Mouse (Mus musculus): ENCODE measurements around the gene Rtn2. TPM values are rescaled to one million over a fixed set of nuclear protein-coding genes. Genes with fewer than 3 reads are reported as not detected.

Rtn2 gene
- total RNA-seq, 2 experiments from 2014 or later: 92.8 to 95.6 TPM

- peak in 1 of 2 experiments; percentile 49 for DNase-seq (ENCODE audit: low spot score in 2 of 2)
Measured at GRCm38 (mm10) chr7:19341761-19342409, 59.5 kb downstream of the Rtn2 start.

DNA sequence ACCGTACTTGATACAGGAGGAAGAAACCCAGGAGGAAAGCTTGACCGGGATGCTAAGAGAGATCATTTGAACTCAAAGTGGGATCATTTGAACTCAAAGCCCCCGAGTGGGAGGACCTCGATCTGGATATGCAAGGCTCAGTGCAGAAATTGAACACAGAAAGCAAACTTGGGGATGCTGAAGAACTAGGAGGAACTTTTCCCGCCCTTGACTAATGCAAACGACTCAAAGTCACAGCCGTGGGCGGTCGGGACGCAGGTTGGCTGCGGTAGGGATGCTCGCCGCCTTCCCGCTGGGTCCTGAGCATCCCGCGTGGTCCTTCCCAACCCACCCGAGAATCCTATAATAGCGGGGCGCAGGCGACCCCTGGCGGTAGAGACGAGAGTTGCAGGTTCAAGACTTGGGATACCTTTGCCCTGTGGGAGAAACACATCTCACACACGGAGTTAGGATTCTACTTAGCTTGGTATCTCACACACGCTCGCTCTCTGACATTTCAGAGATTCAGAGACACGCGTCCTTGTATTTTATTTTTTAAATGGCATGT lies 60.1 kb downstream of the Rtn2 start:
- DNase-seq (ENCODE audit: low spot score in 2 of 2): peak; percentile 84 to 94

GRCm38 (mm10) chr7:19343210-19343808 lies 60.9 kb downstream of the Rtn2 start:
- DNase-seq (ENCODE audit: low spot score in 2 of 2): peak in 1 of 2 experiments; percentile 85

- DNase-seq (ENCODE audit: low spot score in 2 of 2): no peak
Measured at GRCm38 (mm10) chr7:19344237-19344847, 61.9 kb downstream of the Rtn2 start, which contains the start of gene Ercc1. Gene Ercc1, plus strand, starts transcription at chr7:19344778.

DNA sequence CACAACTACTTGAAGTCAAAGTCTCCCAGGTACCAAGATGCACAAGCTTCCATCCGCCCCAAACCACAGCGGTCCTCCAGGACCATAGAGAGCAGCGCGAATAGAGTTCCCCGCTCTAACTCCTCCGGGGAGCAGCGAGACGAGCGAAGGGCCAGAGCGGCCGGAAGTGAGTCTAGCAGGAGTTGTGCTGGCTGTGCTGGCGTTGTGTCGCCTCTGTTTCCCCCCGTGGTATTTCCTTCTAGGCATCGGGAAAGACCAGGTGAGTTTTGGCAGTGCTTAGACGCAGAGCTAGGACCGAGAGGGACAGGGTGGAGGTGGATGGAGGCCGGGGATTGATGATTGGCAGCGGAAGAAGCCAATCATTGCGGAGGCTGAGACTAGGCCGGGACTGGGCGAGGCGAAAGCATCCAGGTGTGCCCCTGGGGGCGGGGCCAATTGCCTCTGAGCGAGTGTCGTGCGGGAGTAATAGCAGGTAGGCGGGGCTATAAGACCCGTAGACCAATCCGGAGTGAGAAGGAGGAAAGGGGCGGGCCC lies 62.6 kb downstream of the Rtn2 start:
- peak; percentile 94 to 96 for DNase-seq (ENCODE audit: low spot score in 2 of 2)

Other genes starting within 250 kb of the Rtn2 start
- not detected for gene Rsph6a, start 227.9 kb upstream of the Rtn2 start, total RNA-seq (2021)
- 100 to 1,000 TPM; 142 to 148 TPM for gene Dmwd, start 206.4 kb upstream of the Rtn2 start, total RNA-seq (2021)
- 10 to 100 TPM; 30.2 to 43.1 TPM for gene Dmpk, start 198.8 kb upstream of the Rtn2 start, total RNA-seq (2021)
- gene Six5, start 188.0 kb upstream of the Rtn2 start, total RNA-seq (2021): 1 to 10 TPM; 2.0 to 2.6 TPM
- gene Gm4969, start 164.3 kb upstream of the Rtn2 start, total RNA-seq (2021): under 1 TPM in 1 of 2 experiments, not detected in 1; 0.27 TPM
- 10 to 100 TPM; 15.0 to 15.4 TPM for gene Fbxo46, start 162.8 kb upstream of the Rtn2 start, total RNA-seq (2021)
- 10 to 100 TPM; 17.1 to 18.7 TPM for gene Qpctl, start 133.3 kb upstream of the Rtn2 start, total RNA-seq (2021)
- 10 to 100 TPM; 79.7 to 82.8 TPM for gene Snrpd2, start 132.9 kb upstream of the Rtn2 start, total RNA-seq (2021)
- 1 to 10 TPM; 1.3 to 1.4 TPM for gene Gipr, start 116.5 kb upstream of the Rtn2 start, total RNA-seq (2021)
- 100 to 1,000 TPM; 160 to 178 TPM for gene Eml2, start 106.2 kb upstream of the Rtn2 start, total RNA-seq (2021)
- 1 to 10 TPM; 1.3 to 1.4 TPM for gene Gpr4, start 70.1 kb upstream of the Rtn2 start, total RNA-seq (2021)
- 10 to 100 TPM; 41.3 to 42.6 TPM for gene Opa3, start 54.3 kb upstream of the Rtn2 start, total RNA-seq (2021)
- gene Vasp, start 10.8 kb upstream of the Rtn2 start, total RNA-seq (2021): 10 to 100 TPM; 14.2 to 17.0 TPM
- gene Ppm1n, start 2.6 kb upstream of the Rtn2 start, total RNA-seq (2021): not detected
- gene Fosb, start 27.4 kb downstream of the Rtn2 start, total RNA-seq (2021): 10 to 100 TPM; 20.4 to 26.6 TPM
- gene Ercc1, start 62.2 kb downstream of the Rtn2 start, total RNA-seq (2021): 10 to 100 TPM; 47.7 to 49.0 TPM
- 10 to 100 TPM; 19.9 to 21.0 TPM for gene Cd3eap, start 76.9 kb downstream of the Rtn2 start, total RNA-seq (2021)
- 1 to 10 TPM; 6.3 to 7.8 TPM for gene Ppp1r13l, start 77.1 kb downstream of the Rtn2 start, total RNA-seq (2021)
- 10 to 100 TPM; 37.5 to 38.3 TPM for gene Ercc2, start 99.4 kb downstream of the Rtn2 start, total RNA-seq (2021)
- 1 to 10 TPM; 4.5 to 5.5 TPM for gene Klc3, start 121.5 kb downstream of the Rtn2 start, total RNA-seq (2021)
- not detected for gene Ckm, start 122.2 kb downstream of the Rtn2 start, total RNA-seq (2021)
- 10 to 100 TPM; 88.3 to 92.0 TPM for gene Mark4, start 176.2 kb downstream of the Rtn2 start, total RNA-seq (2021)
- gene Exoc3l2, start 180.7 kb downstream of the Rtn2 start, total RNA-seq (2021): under 1 TPM; 0.38 to 0.59 TPM
- gene Bloc1s3, start 225.7 kb downstream of the Rtn2 start, total RNA-seq (2021): 1 to 10 TPM; 6.1 to 6.3 TPM
- gene Trappc6a, start 225.8 kb downstream of the Rtn2 start, total RNA-seq (2021): 10 to 100 TPM; 20.7 to 21.5 TPM
- gene Nkpd1, start 235.2 kb downstream of the Rtn2 start, total RNA-seq (2021): under 1 TPM; 0.56 to 0.57 TPM

Measured in layer of hippocampus, adult 18-20 months (tissue).